Comparison of ENCODE assay signal across 14 mouse cellular contexts in the genomic region with DNA sequence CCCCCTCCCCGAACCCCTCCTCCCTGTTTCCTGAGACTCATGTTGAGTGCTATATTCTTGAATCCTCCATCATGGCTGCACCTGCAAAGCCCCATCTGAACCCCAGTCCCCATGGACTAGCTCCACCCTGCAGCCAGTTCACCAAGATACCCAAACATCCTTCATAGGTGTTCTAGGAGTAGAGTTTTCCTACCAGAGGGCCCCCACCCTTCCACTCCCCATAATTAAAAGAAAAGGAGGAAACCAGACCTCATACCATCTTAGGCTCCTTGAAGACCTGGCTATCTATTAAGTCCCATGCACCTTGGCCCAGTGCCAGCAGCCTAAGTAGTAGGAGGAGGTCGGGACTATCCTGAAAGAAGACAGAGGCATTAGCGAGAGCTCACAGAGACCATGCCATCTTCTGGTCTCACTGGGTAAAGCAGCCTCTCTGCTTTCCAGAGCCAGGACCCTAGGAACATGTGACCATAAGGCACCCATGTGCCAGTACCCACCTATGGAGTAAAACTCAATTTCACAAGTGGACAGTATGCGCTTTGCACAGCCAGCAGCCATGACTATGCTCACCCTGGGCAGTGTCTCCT. TPM values are rescaled to one million over a fixed set of nuclear protein-coding genes. Genes with fewer than 3 reads are reported as not detected.
DNase-seq lines count a peak whose midpoint lies in the region; ATAC-seq and TF ChIP-seq lines count a peak whose summit lies in the region.
"Had no signal": no experiment of that assay in that cellular context is flagged by ENCODE, and none has a peak within 500 bp of the region (broad histone marks: within the 10 kb centered on the region; RNA-seq: fewer than 3 reads in every experiment).

No protein-coding gene starts in this region.

- TF ChIP-seq EP300 in heart, adult 2 months (IDR thresholded peaks at IDR 0.05; ENCODE audit: insufficient read depth, low read depth, low read length) = no peak

- H3K9me3 ChIP-seq in heart, embryonic 10.5 days = no peaks in the 10 kb centered on the region
- H3K9me3 ChIP-seq in lung, embryonic 14.5 days (ENCODE audit: low read depth, low read length) = no peaks in the 10 kb centered on the region
- H3K9me3 ChIP-seq: hindbrain, embryonic 12.5 days had no signal

- no peak overlapping the region for H3K27ac ChIP-seq in heart, adult 2 months
- no peak overlapping the region for H3K27ac ChIP-seq in heart, embryonic 10.5 days
- no peak overlapping the region for H3K27ac ChIP-seq in lung, embryonic 14.5 days (ENCODE audit: low read depth)
- H3K27ac ChIP-seq: hindbrain, embryonic 12.5 days had no signal

- WGBS in heart, adult 2 months = 47% methylated on average over 4 of the region's 4 CpGs
- 60% methylated on average over 4 of the region's 4 CpGs for WGBS in heart, embryonic 10.5 days
- whole genome bisulfite sequencing in lung, embryonic 14.5 days = 59% methylated on average over 4 of the region's 4 CpGs

- ATAC-seq in lung, embryonic 14.5 days (ENCODE audit: insufficient read depth) = peak; percentile 47; the same call in 1 of the 2 replicates
- peak; percentile 86 for ATAC-seq in megakaryocyte-erythroid progenitor cell, adult 5-6 weeks (replicated peaks; ENCODE audit: low FRiP score, low TSS enrichment, poor library complexity, severe bottlenecking)

- H3K4me2 ChIP-seq in lung, embryonic 14.5 days = no peak overlapping the region
- H3K4me2 ChIP-seq: hindbrain, embryonic 12.5 days had no signal

- no peak overlapping the region for H3K9ac ChIP-seq in heart, adult 2 months (ENCODE audit: low read depth, low read length)
- H3K9ac ChIP-seq in lung, embryonic 14.5 days = no peak overlapping the region
- H3K9ac ChIP-seq: hindbrain, embryonic 12.5 days had no signal

- no peak overlapping the region for H3K4me3 ChIP-seq in heart, adult 2 months
- H3K4me3 ChIP-seq in heart, embryonic 10.5 days = no peak overlapping the region
- H3K4me3 ChIP-seq in lung, embryonic 14.5 days (ENCODE audit: low read depth, low read length) = no peak overlapping the region
- H3K4me3 ChIP-seq: hindbrain, embryonic 12.5 days had no signal

- no peak for DNase-seq in heart, adult 2 months
- no peak for DNase-seq in heart, embryonic 10.5 days (ENCODE audit: low spot score)
- peak; percentile 45 for DNase-seq in lung, embryonic 14.5 days
- DNase-seq in lung, adult 18-20 months = no peak
- DNase-seq in R1 (ENCODE audit: low read depth, low spot score) = peak; percentile 65
- DNase-seq in layer of hippocampus, adult 9-10 months (ENCODE audit: low spot score) = no peak
- DNase-seq in gastrocnemius, postnatal 14 days = no peak
- DNase-seq: cerebellum, adult 2 months; gastrocnemius, postnatal 10 days; thymus, adult 18-20 months had no signal

- peak; percentile 44 for TF ChIP-seq CTCF in heart, adult 2 months (IDR thresholded peaks at IDR 0.05)
- peak; percentile 36; the same call in 1 of the 2 replicates for TF ChIP-seq CTCF in lung, embryonic 14.5 days (IDR thresholded peaks at IDR 0.05; ENCODE audit: low read depth)

- H3K4me1 ChIP-seq in heart, adult 2 months (ENCODE audit: control insufficient read depth, insufficient read depth, low read length) = no peaks in the 10 kb centered on the region
- no peaks in the 10 kb centered on the region; the same call in 1 of the 2 replicates for H3K4me1 ChIP-seq in heart, embryonic 10.5 days
- H3K4me1 ChIP-seq in lung, embryonic 14.5 days (ENCODE audit: insufficient read depth) = no peaks in the 10 kb centered on the region

- intact Hi-C loops in heart, adult 2 months (cut with DNase I) = no loop called here
- intact Hi-C loops in gastrocnemius, postnatal 14 days (cut with DNase I; ENCODE audit: low total_unique reads) = no loop called here

- no peaks in the 10 kb centered on the region for H3K27me3 ChIP-seq in heart, adult 2 months (ENCODE audit: control insufficient read depth, insufficient read depth, low read length)
- H3K27me3 ChIP-seq in heart, embryonic 10.5 days (ENCODE audit: insufficient read depth, poor library complexity, severe bottlenecking) = no peaks in the 10 kb centered on the region
- no peaks in the 10 kb centered on the region for H3K27me3 ChIP-seq in lung, embryonic 14.5 days (ENCODE audit: insufficient read depth, low read length)
- H3K27me3 ChIP-seq: hindbrain, embryonic 12.5 days had no signal

- H3K36me3 ChIP-seq in heart, adult 2 months (ENCODE audit: control insufficient read depth, insufficient read depth, low read length) = no peaks in the 10 kb centered on the region
- H3K36me3 ChIP-seq in heart, embryonic 10.5 days = peaks cover 98% of the 10 kb centered on the region
- H3K36me3 ChIP-seq in lung, embryonic 14.5 days (ENCODE audit: insufficient read depth) = peaks cover 85% of the 10 kb centered on the region

- no peak for TF ChIP-seq POLR2A in heart, adult 2 months (IDR thresholded peaks at IDR 0.05; ENCODE audit: insufficient read depth, low read depth, low read length)

- H3K79me2 ChIP-seq in heart, adult 2 months (replicated peaks; ENCODE audit: control insufficient read depth, insufficient read depth, low read length) = no peaks in the 10 kb centered on the region

RNA-seq across cellular contexts. Expression of a gene that starts 7.0 kb away (rescaled TPM):
- 1 to 10 TPM; 4.3 to 4.9 TPM for total RNA-seq in heart, adult 2 months (2021)
- 6.8 and 9.4 TPM in 2 replicates for polyA plus RNA-seq in heart, adult 2 months (2012; rRNA removed)
- polyA plus RNA-seq in heart, embryonic 10.5 days (2016; fragmentation: Nextera tagmentation; extraction: Ambion mirVana) = 7.7 and 8.4 TPM in 2 replicates
- polyA plus RNA-seq in lung, embryonic 14.5 days (2014; fragmentation: Nextera tagmentation; extraction: Ambion mirVana) = 7.5 and 8.2 TPM in 2 replicates
- 12.6 and 13.0 TPM in 2 replicates for total RNA-seq in megakaryocyte-erythroid progenitor cell, adult 5-6 weeks (2014; fragmentation: Nextera tagmentation)
- total RNA-seq in megakaryocyte-erythroid progenitor cell, adult 5-6 weeks (2017) = 8.0 and 11.8 TPM in 2 replicates
- 1 to 10 TPM; 1.9 TPM for total RNA-seq in gastrocnemius, postnatal 14 days (2021)

RNA-seq across cellular contexts. Expression of a gene that starts 7.6 kb away (rescaled TPM):
- total RNA-seq in heart, adult 2 months (2021) = 10 to 100 TPM; 37.4 TPM
- 47.0 and 86.7 TPM in 2 replicates for polyA plus RNA-seq in heart, adult 2 months (2012; rRNA removed)
- 90.9 and 99.8 TPM in 2 replicates for polyA plus RNA-seq in heart, embryonic 10.5 days (2016; fragmentation: Nextera tagmentation; extraction: Ambion mirVana)
- polyA plus RNA-seq in lung, embryonic 14.5 days (2014; fragmentation: Nextera tagmentation; extraction: Ambion mirVana) = 96.6 and 108 TPM in 2 replicates
- 50.8 and 67.6 TPM in 2 replicates for total RNA-seq in megakaryocyte-erythroid progenitor cell, adult 5-6 weeks (2014; fragmentation: Nextera tagmentation)
- 26.4 and 28.2 TPM in 2 replicates for total RNA-seq in megakaryocyte-erythroid progenitor cell, adult 5-6 weeks (2017)
- 10 to 100 TPM; 24.1 to 26.1 TPM for total RNA-seq in gastrocnemius, postnatal 14 days (2021)

RNA-seq across cellular contexts. Expression of a gene that starts 10.7 kb away (rescaled TPM):
- total RNA-seq in heart, adult 2 months (2021) = not detected
- polyA plus RNA-seq in heart, adult 2 months (2012; rRNA removed) = 0.20 TPM in 1 of 2 replicates, not detected in the other
- 0.10 TPM in 1 of 2 replicates, not detected in the other for polyA plus RNA-seq in heart, embryonic 10.5 days (2016; fragmentation: Nextera tagmentation; extraction: Ambion mirVana)
- polyA plus RNA-seq in lung, embryonic 14.5 days (2014; fragmentation: Nextera tagmentation; extraction: Ambion mirVana) = not detected in 2 replicates
- not detected in 2 replicates for total RNA-seq in megakaryocyte-erythroid progenitor cell, adult 5-6 weeks (2014; fragmentation: Nextera tagmentation)
- 3.2 TPM in 1 of 2 replicates, not detected in the other for total RNA-seq in megakaryocyte-erythroid progenitor cell, adult 5-6 weeks (2017)
- total RNA-seq in gastrocnemius, postnatal 14 days (2021) = not detected
- total RNA-seq: adrenal gland, adult 18-20 months; gastrocnemius, postnatal 10 days; megakaryocyte, adult 5-6 weeks had no signal
- polyA plus RNA-seq: cerebellum, adult 2 months; hindbrain, embryonic 12.5 days had no signal

RNA-seq across cellular contexts. Expression of a gene that starts 14.8 kb away (rescaled TPM):
- not detected for total RNA-seq in heart, adult 2 months (2021)
- polyA plus RNA-seq in heart, adult 2 months (2012; rRNA removed) = 0.21 TPM in 1 of 2 replicates, not detected in the other
- polyA plus RNA-seq in heart, embryonic 10.5 days (2016; fragmentation: Nextera tagmentation; extraction: Ambion mirVana) = 0.92 TPM in 1 of 2 replicates, not detected in the other
- polyA plus RNA-seq in lung, embryonic 14.5 days (2014; fragmentation: Nextera tagmentation; extraction: Ambion mirVana) = 0.47 TPM in 1 of 2 replicates, not detected in the other
- not detected in 2 replicates for total RNA-seq in megakaryocyte-erythroid progenitor cell, adult 5-6 weeks (2014; fragmentation: Nextera tagmentation)
- not detected in 2 replicates for total RNA-seq in megakaryocyte-erythroid progenitor cell, adult 5-6 weeks (2017)
- total RNA-seq in gastrocnemius, postnatal 14 days (2021) = not detected
- total RNA-seq: adrenal gland, adult 18-20 months; gastrocnemius, postnatal 10 days had no signal

RNA-seq across cellular contexts. Expression of a gene that starts 20.8 kb away (rescaled TPM):
- total RNA-seq in heart, adult 2 months (2021) = 100 to 1,000 TPM; 327 to 342 TPM
- polyA plus RNA-seq in heart, adult 2 months (2012; rRNA removed) = 315 and 439 TPM in 2 replicates
- 544 and 610 TPM in 2 replicates for polyA plus RNA-seq in heart, embryonic 10.5 days (2016; fragmentation: Nextera tagmentation; extraction: Ambion mirVana)
- polyA plus RNA-seq in lung, embryonic 14.5 days (2014; fragmentation: Nextera tagmentation; extraction: Ambion mirVana) = 593 and 610 TPM in 2 replicates
- 712 and 769 TPM in 2 replicates for total RNA-seq in megakaryocyte-erythroid progenitor cell, adult 5-6 weeks (2014; fragmentation: Nextera tagmentation)
- total RNA-seq in megakaryocyte-erythroid progenitor cell, adult 5-6 weeks (2017) = 718 and 785 TPM in 2 replicates
- 100 to 1,000 TPM; 291 to 431 TPM for total RNA-seq in gastrocnemius, postnatal 14 days (2021)

Comparison
In these comparisons a context has a peak if more than half of its experiments do, and no peak if none do; other contexts are left out.
1. DNase-seq: peak in lung, embryonic 14.5 days (single experiment) and R1 (single experiment); none in heart, adult 2 months (0 of 2), heart, embryonic 10.5 days (single experiment), lung, adult 18-20 months (0 of 2), layer of hippocampus, adult 9-10 months (single experiment) and gastrocnemius, postnatal 14 days (single experiment).